Mouse (Mus musculus): ENCODE measurements around the gene D1Ertd622e. TPM values are rescaled to one million over a fixed set of nuclear protein-coding genes. Genes with fewer than 3 reads are reported as not detected.
A peak's percentile ranks its signal among the peaks of the same experiment; 100 is the strongest.

The D1Ertd622e gene
- 1 to 10 TPM; 4.0 TPM for total RNA-seq (2021)

DNA sequence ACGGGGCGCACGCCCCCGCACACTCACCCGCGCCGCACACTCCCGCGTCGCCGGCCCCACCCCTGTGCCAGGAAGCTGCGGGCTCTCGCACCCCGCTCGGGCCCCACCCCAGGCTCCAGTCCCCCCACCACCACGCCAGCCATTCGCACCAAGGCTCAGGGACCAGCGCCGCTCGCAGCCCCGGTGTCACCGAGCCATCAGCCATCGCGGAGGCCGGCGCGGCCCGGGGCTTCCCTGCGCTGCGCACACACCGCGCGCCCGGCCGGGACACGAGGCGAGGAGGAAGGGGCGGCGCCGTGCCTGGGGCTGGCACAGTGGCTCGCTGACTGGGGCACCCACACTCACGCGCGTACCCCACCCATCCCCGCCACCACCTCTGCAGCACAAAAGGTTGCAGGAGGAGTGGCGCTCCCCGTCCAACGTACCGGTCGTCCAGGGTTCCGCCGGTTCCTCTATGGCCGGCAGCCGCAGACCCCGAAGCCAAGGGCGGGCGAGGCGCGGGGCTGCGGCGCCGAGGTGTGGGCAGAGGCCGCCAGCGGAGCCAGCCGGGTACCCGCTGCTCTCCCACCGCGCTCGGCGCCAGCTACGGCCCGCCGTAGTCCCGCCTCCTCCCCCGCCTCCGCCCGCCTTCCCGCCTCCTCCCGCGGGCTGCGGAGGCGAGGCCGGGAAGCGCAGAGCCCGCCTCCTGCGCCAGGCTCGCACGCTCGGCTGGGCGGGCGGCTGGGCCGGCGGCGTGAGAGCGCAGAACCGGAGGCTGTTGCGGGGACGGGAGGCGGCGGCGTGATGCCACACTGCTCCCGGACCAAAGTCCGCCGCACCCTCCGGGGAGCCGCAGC, at the start of gene D1Ertd622e:
Gene D1Ertd622e (minus strand): TSS at position 669 of the 836 bp plus-strand sequence.
- intact Hi-C loops (cut with DNase I), result loop anchor here (2.0 to 5.0 kb wide), 3 partner anchors 109 to 436 kb away; partner anchors contain the start of genes Gin1, Pam and Ppip5k2
- peak; percentile 64 for DNase-seq (ENCODE audit: low spot score)

- DNase-seq (ENCODE audit: low spot score), result no peak
- intact Hi-C loops (cut with DNase I), result no loop called here
Measured at GRCm38 (mm10) chr1:97710520-97710919, 48.6 kb upstream of the D1Ertd622e start.

- intact Hi-C loops (cut with DNase I), result no loop called here
- no peak for DNase-seq (ENCODE audit: low spot score)
Measured at GRCm38 (mm10) chr1:97705389-97705788, 43.5 kb upstream of the D1Ertd622e start.

- intact Hi-C loops (cut with DNase I), result no loop called here
- no peak for DNase-seq (ENCODE audit: low spot score)
Measured at GRCm38 (mm10) chr1:97704646-97705045, 42.8 kb upstream of the D1Ertd622e start.

DNA sequence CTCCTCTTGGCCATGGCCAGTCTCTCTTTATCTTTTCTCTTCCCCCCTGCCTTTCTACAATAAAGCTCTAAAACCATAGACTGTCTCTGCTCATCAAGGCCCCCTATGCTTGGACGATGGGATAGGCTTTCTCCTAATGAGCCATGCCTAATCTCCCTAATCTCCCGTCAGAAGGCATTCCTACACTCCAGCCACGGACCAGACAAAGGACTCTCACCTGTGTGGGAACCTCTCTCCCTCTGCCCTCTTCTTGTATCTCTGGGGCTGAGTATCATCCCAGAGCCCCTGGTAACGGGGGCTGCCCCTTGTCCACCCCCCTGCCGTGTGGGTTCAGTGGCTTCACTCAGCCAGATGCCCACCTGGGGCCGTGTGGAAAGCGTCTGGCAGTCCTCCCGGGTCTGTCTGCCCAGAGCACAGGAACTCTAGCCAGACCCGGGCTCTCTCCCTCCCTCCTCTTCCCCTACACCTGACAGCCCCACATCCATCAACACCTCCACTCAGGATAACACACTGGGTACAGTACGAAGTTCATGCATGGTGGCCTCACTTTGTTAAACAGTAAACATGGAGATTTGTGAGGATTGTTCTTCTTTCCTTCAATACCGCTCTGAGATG, 37.2 kb upstream of the D1Ertd622e start:
- intact Hi-C loops (cut with DNase I), result no loop called here
- no peak for DNase-seq (ENCODE audit: low spot score)

- intact Hi-C loops (cut with DNase I), result no loop called here
- DNase-seq (ENCODE audit: low spot score), result no peak
Measured at GRCm38 (mm10) chr1:97697273-97697672, 35.4 kb upstream of the D1Ertd622e start.

- intact Hi-C loops (cut with DNase I), result no loop called here
- DNase-seq (ENCODE audit: low spot score), result no peak
Measured at GRCm38 (mm10) chr1:97693825-97694224, 32.0 kb upstream of the D1Ertd622e start.

DNA sequence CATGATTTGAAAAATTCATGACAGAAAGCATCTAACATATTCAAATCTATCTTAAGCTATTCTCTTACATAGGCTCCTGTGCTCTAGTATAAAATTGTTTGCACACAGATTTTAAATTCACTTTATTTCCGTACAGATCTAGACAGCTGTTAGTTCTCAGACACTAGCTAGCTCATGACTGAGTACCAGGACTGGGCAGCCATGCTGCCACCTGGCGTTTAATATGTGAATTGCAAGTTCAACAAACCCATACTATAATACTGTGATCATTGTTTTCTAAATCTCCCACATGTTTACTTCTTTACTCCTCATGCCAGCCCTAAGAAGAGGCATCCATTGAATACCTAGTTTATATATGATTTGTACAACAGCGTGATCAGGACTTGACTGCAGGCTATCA, 26.9 kb upstream of the D1Ertd622e start:
- DNase-seq (ENCODE audit: low spot score), result no peak
- intact Hi-C loops (cut with DNase I), result loop anchor here (1.0 to 2.0 kb wide), 2 partner anchors 191 to 650 kb away; no protein-coding TSS in a partner anchor

GRCm38 (mm10) chr1:97676526-97677177, 14.8 kb upstream of the D1Ertd622e start:
- intact Hi-C loops (cut with DNase I), result no loop called here
- no peak for DNase-seq (ENCODE audit: low spot score)

- DNase-seq (ENCODE audit: low spot score), result no peak
- intact Hi-C loops (cut with DNase I), result no loop called here
Measured at GRCm38 (mm10) chr1:97676115-97676514, 14.2 kb upstream of the D1Ertd622e start.

GRCm38 (mm10) chr1:97672849-97673248, 11.0 kb upstream of the D1Ertd622e start:
- intact Hi-C loops (cut with DNase I), result no loop called here
- no peak for DNase-seq (ENCODE audit: low spot score)

- intact Hi-C loops (cut with DNase I), result no loop called here
- DNase-seq (ENCODE audit: low spot score), result no peak
Measured at GRCm38 (mm10) chr1:97667288-97667687, 5.4 kb upstream of the D1Ertd622e start.

DNA sequence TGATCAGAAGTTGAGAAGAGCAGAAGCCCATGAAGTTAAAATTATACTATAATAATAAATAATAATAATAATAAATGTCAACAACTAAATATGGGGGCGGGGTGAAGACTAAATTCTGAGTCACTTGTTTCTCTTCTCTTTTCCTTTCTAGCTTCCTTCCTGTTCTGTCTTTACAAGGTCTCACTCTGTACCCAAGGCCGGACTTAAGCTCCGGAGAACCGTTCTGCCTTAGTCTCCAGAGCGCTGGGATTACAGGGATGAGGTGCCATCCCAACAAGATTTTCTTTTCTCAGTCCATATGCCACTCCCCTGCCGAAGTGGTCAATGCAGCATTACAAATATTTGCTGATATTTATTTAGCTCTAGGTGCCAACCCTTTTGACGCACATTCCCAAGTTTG, 450 bp upstream of the D1Ertd622e start:
- DNase-seq (ENCODE audit: low spot score), result no peak
- intact Hi-C loops (cut with DNase I), result loop anchor here (5.0 kb wide), 2 partner anchors 260 to 435 kb away; partner anchors contain the start of gene Pam

DNA sequence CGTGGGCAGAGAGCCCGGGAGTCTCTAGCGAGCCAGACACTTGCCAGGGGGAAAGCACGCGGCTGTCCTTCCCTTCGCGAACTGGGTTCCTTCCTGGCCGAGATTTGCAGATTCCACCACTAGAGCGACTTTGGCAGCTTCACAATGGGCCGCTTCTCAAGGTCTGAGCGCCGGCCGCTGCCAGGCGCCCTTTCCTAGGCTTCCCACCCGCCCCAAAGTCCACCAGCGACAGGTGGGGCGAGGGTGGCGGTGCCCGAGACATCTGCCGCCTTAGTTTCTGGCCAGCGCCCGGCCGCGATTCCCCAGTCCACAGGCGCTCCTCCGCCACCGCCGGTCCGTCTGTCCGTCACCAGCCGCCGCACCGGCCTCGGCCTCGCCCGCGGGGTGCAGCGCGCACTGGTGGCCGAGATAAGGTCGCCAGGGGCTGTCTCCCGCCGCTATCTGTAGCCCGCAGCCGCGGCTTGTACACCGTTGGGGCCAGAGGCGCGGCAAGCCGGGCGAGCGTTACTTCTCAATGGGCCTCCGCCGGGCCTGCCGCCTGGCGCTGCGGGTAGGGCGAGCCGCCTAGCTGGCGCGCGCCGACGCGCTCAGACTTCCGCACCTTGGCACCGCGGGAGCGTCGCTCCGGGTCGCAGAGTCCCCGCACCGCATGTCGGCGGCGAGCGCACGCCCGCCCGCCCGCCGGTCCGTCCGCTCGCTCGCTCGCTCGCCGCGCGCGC, 1.0 kb downstream of the D1Ertd622e start:
- peak; percentile 43 for DNase-seq (ENCODE audit: low spot score)
- intact Hi-C loops (cut with DNase I), result loop anchor here (2.0 to 5.0 kb wide), 3 partner anchors 110 to 436 kb away; partner anchors contain the start of genes Gin1, Pam and Ppip5k2

- intact Hi-C loops (cut with DNase I), result no loop called here
- no peak for DNase-seq (ENCODE audit: low spot score)
Measured at GRCm38 (mm10) chr1:97659405-97659804, 2.5 kb downstream of the D1Ertd622e start.

DNA sequence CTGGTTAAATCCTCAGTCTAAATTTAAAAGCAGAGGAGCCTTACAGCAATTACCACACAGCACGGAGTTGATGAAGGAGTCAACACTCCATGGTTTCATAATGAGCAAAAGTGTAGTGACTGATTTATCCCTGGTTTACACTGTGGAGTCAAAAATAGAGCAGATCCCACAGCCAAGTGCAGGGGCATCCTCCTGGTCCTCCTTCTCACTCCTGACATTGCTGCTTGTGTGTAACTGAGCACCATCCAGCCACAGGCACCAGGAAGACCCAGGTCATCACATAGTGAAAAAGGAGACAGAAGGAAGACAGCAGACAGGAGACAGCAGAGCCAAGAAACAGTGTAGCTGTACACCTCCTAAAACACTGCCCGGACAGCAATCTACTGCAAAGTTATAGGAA, 4.1 kb downstream of the D1Ertd622e start:
- DNase-seq (ENCODE audit: low spot score), result no peak
- intact Hi-C loops (cut with DNase I), result no loop called here

GRCm38 (mm10) chr1:97657201-97657600, 4.7 kb downstream of the D1Ertd622e start:
- DNase-seq (ENCODE audit: low spot score), result no peak
- intact Hi-C loops (cut with DNase I), result no loop called here

- intact Hi-C loops (cut with DNase I), result no loop called here
- DNase-seq (ENCODE audit: low spot score), result no peak
Measured at GRCm38 (mm10) chr1:97654397-97654975, 7.4 kb downstream of the D1Ertd622e start.

- intact Hi-C loops (cut with DNase I), result no loop called here
- DNase-seq (ENCODE audit: low spot score), result no peak
Measured at GRCm38 (mm10) chr1:97650553-97651123, 11.2 kb downstream of the D1Ertd622e start.
